Mouse (Mus musculus) testis, adult 2 months (tissue): ENCODE measurements around the gene Hspb11. TPM values are rescaled to one million over a fixed set of nuclear protein-coding genes. Genes with fewer than 3 reads are reported as not detected.

ENCODE experiments used
- H3K27ac ChIP-seq: fragments of 200-500 bp; 2 replicates; pipeline ENCODE4 v1.5.1; 2012; ENCODE audit warnings: low read depth, low read length; ENCODE audit not compliant: control insufficient read depth, insufficient read depth
- H3K27me3 ChIP-seq: fragments of 200-500 bp; 2 replicates; pipeline ENCODE4 v1.6.1; 2012; ENCODE audit warnings: mild to moderate bottlenecking, low read length, moderate library complexity; ENCODE audit not compliant: control insufficient read depth, insufficient read depth
- H3K36me3 ChIP-seq: fragments of 200-500 bp; 2 replicates; pipeline ENCODE4 v1.6.1; 2012; ENCODE audit warnings: mild to moderate bottlenecking, low read length; ENCODE audit not compliant: control insufficient read depth, insufficient read depth
- H3K4me1 ChIP-seq: fragments of 200-500 bp; 2 replicates; pipeline ENCODE4 v1.6.1; 2012; ENCODE audit warnings: low read length; ENCODE audit not compliant: control insufficient read depth, insufficient read depth
- H3K4me3 ChIP-seq: fragments of 200-500 bp; 2 replicates; pipeline ENCODE4 v1.5.1; 2012; ENCODE audit warnings: low read depth, mild to moderate bottlenecking, low read length, moderate library complexity, mixed read lengths; ENCODE audit not compliant: control insufficient read depth
- CTCF ChIP-seq: fragments of 200-500 bp; IDR thresholded peaks from 2 replicates; pipeline ENCODE4 v1.5.1; 2012; ENCODE audit warnings: low read depth, mild to moderate bottlenecking, inconsistent platforms, low read length, moderate library complexity; ENCODE audit not compliant: control insufficient read depth, insufficient read depth, insufficient replicate concordance
- POLR2A ChIP-seq: fragments of 200-500 bp; IDR thresholded peaks from 2 replicates; pipeline ENCODE4 v1.6.1; 2012; ENCODE audit warnings: low read depth, mild to moderate bottlenecking, inconsistent platforms, low read length, moderate library complexity; ENCODE audit not compliant: control insufficient read depth
- polyA plus RNA-seq: library from polyadenylated mRNA; depleted of rRNA; stranded (reverse); fragments of >200 nt; gene quantifications from 2 replicates; pipeline ENCODE4 v1.2.3, GENCODE M21; 2012

The Hspb11 gene
- polyA plus RNA-seq, 1 experiment, result 8.8 TPM

- H3K27ac ChIP-seq, result no peak overlapping the region
- H3K4me1 ChIP-seq, result no peaks in the 10 kb centered on the region
- no peaks in the 10 kb centered on the region for H3K36me3 ChIP-seq
- no peaks in the 10 kb centered on the region for H3K27me3 ChIP-seq
- TF ChIP-seq POLR2A, result no peak
- TF ChIP-seq CTCF, result no peak
- no peak overlapping the region for H3K4me3 ChIP-seq
Observed at GRCm38 (mm10) chr4:107213279-107214011, 39.9 kb upstream of the Hspb11 start.

GRCm38 (mm10) chr4:107217574-107217973 is 35.8 kb upstream of the Hspb11 start:
- Histone ChIP-seq H3K27me3 (no peaks in the 10 kb centered on the region), H3K4me1 (no peaks in the 10 kb centered on the region; the same call in 1 of the 2 replicates), H3K27ac (no peak overlapping the region), H3K36me3 (no peaks in the 10 kb centered on the region), H3K4me3 (no peak overlapping the region)
- TF ChIP-seq POLR2A, result no peak

- Histone ChIP-seq H3K4me1 (no peaks in the 10 kb centered on the region; the same call in 1 of the 2 replicates), H3K27ac (no peak overlapping the region), H3K27me3 (no peaks in the 10 kb centered on the region), H3K4me3 (no peak overlapping the region), H3K36me3 (no peaks in the 10 kb centered on the region)
- TF ChIP-seq POLR2A, result no peak
- no peak for TF ChIP-seq CTCF
Observed at GRCm38 (mm10) chr4:107221524-107221923, 31.9 kb upstream of the Hspb11 start.

DNA sequence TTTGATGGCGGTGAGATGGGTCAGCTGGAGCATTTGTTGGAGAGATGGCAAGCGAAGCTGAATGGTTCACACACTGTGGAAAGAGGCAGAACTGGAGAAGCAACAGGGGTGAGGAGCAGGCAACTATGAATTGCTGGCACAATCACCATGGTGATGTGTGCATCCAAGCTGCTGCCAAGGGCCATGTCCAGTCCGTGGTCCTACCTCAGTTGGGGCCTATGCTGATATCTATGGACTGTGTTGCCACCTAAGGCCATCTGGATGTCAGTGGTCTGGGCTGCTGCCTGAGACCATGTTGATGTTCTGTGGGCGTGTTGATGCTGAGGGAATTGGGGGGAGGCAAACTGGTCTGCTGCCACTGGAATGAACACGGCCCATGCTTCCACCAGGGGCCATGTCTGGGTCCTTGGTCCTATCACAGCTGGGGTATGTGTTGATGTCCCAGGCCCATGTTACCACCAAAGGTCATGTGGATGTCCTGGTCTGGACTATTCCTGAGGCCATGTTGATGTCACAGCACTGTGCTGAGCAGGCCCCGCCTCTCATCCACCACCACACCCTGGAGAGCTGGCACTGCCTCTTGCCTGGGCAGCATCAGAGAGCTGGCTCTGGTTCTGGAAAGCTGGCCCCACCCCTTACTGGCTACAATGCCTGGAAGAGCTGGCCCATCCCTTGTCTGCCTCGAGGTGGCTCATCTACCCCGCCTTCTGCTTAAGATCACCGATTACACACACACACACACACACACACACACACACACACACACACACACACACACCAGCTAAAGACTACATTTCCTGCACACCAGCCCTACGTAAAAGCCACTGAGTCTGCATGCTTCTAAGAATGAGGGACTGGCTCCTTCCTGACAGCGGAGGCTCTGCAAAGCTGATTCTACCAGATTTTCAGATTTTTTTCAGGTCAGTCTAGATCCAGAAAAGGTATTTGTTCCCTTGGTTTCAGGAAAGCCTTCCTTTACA is 29.9 kb upstream of the Hspb11 start:
- no peaks in the 10 kb centered on the region for H3K36me3 ChIP-seq
- H3K27me3 ChIP-seq, result no peaks in the 10 kb centered on the region
- no peak overlapping the region for H3K27ac ChIP-seq
- TF ChIP-seq CTCF (no peak), POLR2A (no peak)
- no peaks in the 10 kb centered on the region; the same call in 1 of the 2 replicates for H3K4me1 ChIP-seq
- H3K4me3 ChIP-seq, result no peak overlapping the region

GRCm38 (mm10) chr4:107226313-107226712 is 27.1 kb upstream of the Hspb11 start:
- TF ChIP-seq CTCF (no peak), POLR2A (no peak)
- Histone ChIP-seq H3K27me3 (no peaks in the 10 kb centered on the region), H3K36me3 (no peaks in the 10 kb centered on the region), H3K27ac (no peak overlapping the region), H3K4me3 (no peak overlapping the region), H3K4me1 (no peaks in the 10 kb centered on the region; the same call in 1 of the 2 replicates)

DNA sequence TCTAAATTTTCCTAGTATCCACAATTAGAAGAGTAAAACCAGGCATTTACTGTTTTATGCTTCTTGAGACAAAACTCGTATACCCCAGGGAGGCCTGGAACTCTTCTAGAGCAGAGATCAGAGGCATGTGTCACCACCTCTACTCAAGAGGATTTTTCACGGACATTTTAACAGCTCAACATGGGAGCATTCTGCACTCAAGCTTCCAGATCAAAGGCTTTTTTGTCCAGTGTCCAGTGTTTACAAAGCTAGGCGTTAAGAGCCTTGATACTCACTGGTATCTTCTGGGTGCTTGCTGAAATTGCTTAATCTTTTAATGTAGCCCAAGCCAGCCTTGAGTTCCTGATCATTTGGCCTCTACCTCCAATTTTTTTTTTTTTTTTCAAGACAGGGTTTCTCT is 21.2 kb upstream of the Hspb11 start:
- H3K4me1 ChIP-seq, result no peaks in the 10 kb centered on the region
- H3K36me3 ChIP-seq, result peaks cover 7% of the 10 kb centered on the region
- TF ChIP-seq POLR2A (no peak), CTCF (no peak)
- H3K27ac ChIP-seq, result no peak overlapping the region
- no peak overlapping the region for H3K4me3 ChIP-seq
- no peaks in the 10 kb centered on the region for H3K27me3 ChIP-seq

DNA sequence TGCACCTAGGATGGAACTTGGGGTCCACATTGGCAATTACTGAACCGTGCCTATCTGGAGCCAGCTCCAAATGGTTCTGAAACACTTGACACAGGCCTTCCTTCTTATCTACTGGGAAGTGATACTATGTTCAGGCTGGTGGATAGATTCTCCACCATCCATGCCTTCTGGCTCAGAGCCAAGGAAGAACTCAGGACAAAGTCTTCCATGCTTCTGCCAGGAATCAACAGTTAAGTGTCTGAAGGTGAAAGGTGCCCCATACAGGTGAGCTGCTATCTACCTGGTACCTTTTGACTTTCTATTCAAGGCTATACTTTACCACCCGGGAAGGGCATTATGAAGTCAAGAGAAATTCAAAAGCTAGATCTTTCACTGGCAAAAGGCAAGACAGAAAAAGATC is 15.1 kb upstream of the Hspb11 start:
- TF ChIP-seq CTCF (no peak), POLR2A (no peak)
- H3K36me3 ChIP-seq, result peaks cover 5% of the 10 kb centered on the region

More for the DNA sequence above, 15.1 kb upstream of the Hspb11 start:
- H3K27ac ChIP-seq, result no peak overlapping the region
- H3K4me1 ChIP-seq, result no peaks in the 10 kb centered on the region
- no peaks in the 10 kb centered on the region for H3K27me3 ChIP-seq
- no peak overlapping the region for H3K4me3 ChIP-seq
